Mouse (Mus musculus) kidney, embryonic 14.5 days (tissue): ENCODE measurements around the gene Olfr247. TPM values are rescaled to one million over a fixed set of nuclear protein-coding genes. Genes with fewer than 3 reads are reported as not detected.
"Not testable (repeated sequence)": the region's sequence is repeated elsewhere in the genome, so short reads cannot be mapped to it uniquely, and the experiment has no call there.

Experiments used
- ATAC-seq: fragments of 200-750 bp; cut with Nextera tagmentation; 2 replicates; pipeline ENCODE4 v1.8.0; 2017; ENCODE audit warnings: moderate number of reproducible peaks, mild to moderate bottlenecking, moderate TSS enrichment, moderate library complexity; ENCODE audit not compliant: low FRiP score, low TSS enrichment
- H3K27ac ChIP-seq: fragments of 300-500 bp; sonication (generic); 2 replicates; pipeline ENCODE4 v1.5.1; 2014; ENCODE audit warnings: low read depth, mild to moderate bottlenecking, low read length, moderate library complexity, mixed read lengths
- H3K27me3 ChIP-seq: fragments of 300-500 bp; sonication (generic); 2 replicates; pipeline ENCODE4 v1.6.1; 2014; ENCODE audit warnings: mild to moderate bottlenecking, low read length; ENCODE audit not compliant: control insufficient read depth, insufficient read depth
- H3K36me3 ChIP-seq: fragments of 300-500 bp; sonication (generic); 2 replicates; pipeline ENCODE4 v1.6.1; 2014; ENCODE audit warnings: low read length, mixed read lengths; ENCODE audit not compliant: control insufficient read depth, insufficient read depth
- H3K4me1 ChIP-seq: fragments of 300-500 bp; sonication (generic); 2 replicates; pipeline ENCODE4 v1.6.1; 2014; ENCODE audit warnings: low read length, mixed read lengths; ENCODE audit not compliant: control insufficient read depth, insufficient read depth
- H3K4me2 ChIP-seq: fragments of 300-500 bp; sonication (generic); replicated peaks from 2 replicates; pipeline ENCODE4 v1.6.1; 2014; ENCODE audit warnings: low read depth, mild to moderate bottlenecking, low read length
- H3K4me3 ChIP-seq: fragments of 300-500 bp; sonication (generic); 2 replicates; pipeline ENCODE4 v1.5.1; 2014; ENCODE audit warnings: mild to moderate bottlenecking, low read length
- H3K9ac ChIP-seq: fragments of 300-500 bp; sonication (generic); 2 replicates; pipeline ENCODE4 v1.6.1; 2014; ENCODE audit warnings: low read depth, mild to moderate bottlenecking, low read length, moderate library complexity
- H3K9me3 ChIP-seq: fragments of 300-500 bp; sonication (generic); 2 replicates; pipeline ENCODE4 v1.6.1; 2016; ENCODE audit warnings: low read length; ENCODE audit not compliant: control insufficient read depth
- WGBS: fragments of 180-500 bp; shearing (Covaris S2); extraction: QIAGEN DNeasy Blood & Tissue Kit; methylation state at CpG from one replicate; pipeline ENCODE4 v1.1.7; 2014; 5-methylcytosine and 5-hydroxymethylcytosine counted together
- polyA plus RNA-seq: library from polyadenylated mRNA; unstranded; fragments of >200 nt; fragmentation: Nextera tagmentation; extraction: Ambion mirVana; gene quantifications from 2 replicates; pipeline ENCODE4 v1.2.1, GENCODE M21; 2014

The Olfr247 gene
- not detected in 2 replicates for polyA plus RNA-seq

- no CpG with 5 or more reads among the region's 2 CpGs for WGBS
- not testable (repeated sequence) for H3K27ac ChIP-seq, H3K9ac ChIP-seq, H3K9me3 ChIP-seq, H3K4me1 ChIP-seq, H3K4me2 ChIP-seq, H3K4me3 ChIP-seq, ATAC-seq, H3K27me3 ChIP-seq, H3K36me3 ChIP-seq
Observed at GRCm38 (mm10) chr10:129976040-129976439, at the start of gene Olfr247. Olfr247 (minus strand) TSS chr10:129976140.

- Histone ChIP-seq H3K4me3 (no peak within 1 kb of the TSS), H3K4me1 (no peaks in the 10 kb centered on the region), H3K9ac (no peak within 1 kb of the TSS), H3K4me2 (no peak within 1 kb of the TSS), H3K27me3 (no peaks in the 10 kb centered on the region), H3K27ac (no peak within 1 kb of the TSS), H3K36me3 (no peaks in the 10 kb centered on the region), H3K9me3 (no peaks in the 10 kb centered on the region)
- no peak for ATAC-seq
Observed at GRCm38 (mm10) chr10:130012321-130012720, 36.4 kb upstream of the Olfr247 start, which contains the start of gene Olfr820. Olfr820 (plus strand) TSS chr10:130012621.

- not testable (repeated sequence) for H3K27me3 ChIP-seq, H3K9ac ChIP-seq, H3K9me3 ChIP-seq, H3K4me1 ChIP-seq, H3K4me2 ChIP-seq, H3K36me3 ChIP-seq, H3K27ac ChIP-seq, H3K4me3 ChIP-seq, ATAC-seq
- 84% methylated on average over 4 of the region's 4 CpGs for WGBS
Observed at GRCm38 (mm10) chr10:130005366-130005765, 29.4 kb upstream of the Olfr247 start.

GRCm38 (mm10) chr10:130004104-130004503 is 28.2 kb upstream of the Olfr247 start:
- not testable (repeated sequence) for H3K9me3 ChIP-seq, H3K4me2 ChIP-seq, H3K27me3 ChIP-seq, H3K4me1 ChIP-seq, H3K27ac ChIP-seq, ATAC-seq, H3K9ac ChIP-seq, H3K36me3 ChIP-seq, H3K4me3 ChIP-seq
- 88% methylated on average over 4 of the region's 4 CpGs for WGBS

- not testable (repeated sequence) for H3K4me1 ChIP-seq, ATAC-seq, H3K9me3 ChIP-seq, H3K27ac ChIP-seq, H3K36me3 ChIP-seq, H3K4me3 ChIP-seq, H3K4me2 ChIP-seq, H3K27me3 ChIP-seq, H3K9ac ChIP-seq
- no CpG with 5 or more reads among the region's 1 CpGs for WGBS
Observed at GRCm38 (mm10) chr10:129984962-129985361, 9.0 kb upstream of the Olfr247 start, which contains the start of gene Gm10310. Gm10310 (minus strand) TSS chr10:129985062.

GRCm38 (mm10) chr10:129981867-129982266 is 5.9 kb upstream of the Olfr247 start:
- not testable (repeated sequence) for H3K4me2 ChIP-seq, H3K36me3 ChIP-seq, H3K9ac ChIP-seq, H3K4me3 ChIP-seq, H3K27ac ChIP-seq, H3K4me1 ChIP-seq, ATAC-seq, H3K9me3 ChIP-seq, H3K27me3 ChIP-seq
- no CpG with 5 or more reads among the region's 3 CpGs for WGBS

GRCm38 (mm10) chr10:129972994-129973393 is 2.9 kb downstream of the Olfr247 start:
- H3K4me1 ChIP-seq, H3K4me3 ChIP-seq, H3K36me3 ChIP-seq, H3K9ac ChIP-seq, H3K9me3 ChIP-seq, H3K27ac ChIP-seq, H3K27me3 ChIP-seq, ATAC-seq, H3K4me2 ChIP-seq: not testable (repeated sequence)
- WGBS = no CpG with 5 or more reads among the region's 3 CpGs

GRCm38 (mm10) chr10:129967166-129967565 is 8.8 kb downstream of the Olfr247 start, which contains the start of gene Olfr819:
Olfr819 (minus strand) TSS chr10:129967266.
- WGBS = 74% methylated on average over 2 of the region's 2 CpGs
- H3K36me3 ChIP-seq, ATAC-seq: not testable (repeated sequence)

GRCm38 (mm10) chr10:129966232-129966631 is 9.7 kb downstream of the Olfr247 start:
- not testable (repeated sequence) for H3K36me3 ChIP-seq, H3K27ac ChIP-seq
- WGBS = 95% methylated on average over 2 of the region's 3 CpGs

More at GRCm38 (mm10) chr10:129967166-129967565, 8.8 kb downstream of the Olfr247 start, which contains the start of gene Olfr819:
- not testable (repeated sequence) for H3K9ac ChIP-seq, H3K4me3 ChIP-seq, H3K4me2 ChIP-seq, H3K9me3 ChIP-seq, H3K27me3 ChIP-seq, H3K4me1 ChIP-seq, H3K27ac ChIP-seq

More at GRCm38 (mm10) chr10:129966232-129966631, 9.7 kb downstream of the Olfr247 start:
- H3K4me3 ChIP-seq, H3K9me3 ChIP-seq, H3K4me2 ChIP-seq, ATAC-seq, H3K27me3 ChIP-seq, H3K4me1 ChIP-seq, H3K9ac ChIP-seq: not testable (repeated sequence)
